Mouse (Mus musculus) right cerebral cortex, postnatal 14 days (tissue): ENCODE data around the gene Snx11.
"Not testable (repeated sequence)": the region's sequence is repeated elsewhere in the genome, so short reads cannot be mapped to it uniquely, and the experiment has no call there.

Experiments
- DNase-seq: peaks from one replicate; pipeline ENCODE4 v3.0.0; 2022

Snx11 gene

DNA sequence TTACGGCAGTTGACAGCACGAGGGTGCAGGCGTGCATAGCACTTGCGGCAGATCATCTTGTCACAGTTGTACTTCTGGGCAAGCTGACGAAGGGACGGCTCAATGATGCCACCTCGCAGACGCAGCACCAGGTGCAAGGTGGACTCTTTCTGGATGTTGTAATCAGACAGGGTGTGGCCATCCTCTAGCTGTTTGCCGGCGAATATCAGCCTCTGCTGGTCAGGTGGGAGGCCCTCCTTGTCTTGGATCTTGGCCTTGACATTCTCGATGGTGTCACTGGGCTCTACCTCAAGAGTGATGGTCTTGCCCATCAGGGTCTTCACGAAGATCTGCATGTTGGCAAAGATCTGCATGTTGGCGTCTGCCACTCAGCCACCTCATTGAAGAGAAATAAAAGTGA, 18.1 kb upstream of the Snx11 start:
- no peak for DNase-seq

DNA sequence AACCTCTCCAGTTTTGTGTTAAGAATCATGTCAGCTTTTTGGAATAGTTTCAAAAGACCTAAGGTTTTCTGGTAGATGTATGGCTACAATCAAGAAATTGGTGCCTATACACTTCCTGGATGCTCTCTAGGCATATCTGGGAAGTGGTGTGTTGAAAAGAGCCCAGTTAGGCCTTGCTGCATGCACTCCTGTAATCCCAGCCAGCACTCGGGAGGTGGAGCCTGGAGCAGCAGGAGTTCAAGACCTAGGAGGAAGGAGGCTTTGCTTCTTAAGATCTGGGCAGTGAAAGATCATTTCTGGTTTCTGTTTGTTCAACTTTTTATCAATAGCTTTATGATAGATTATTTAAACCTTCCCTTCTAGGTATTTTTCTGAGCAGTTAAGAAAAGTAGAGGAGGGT, 13.3 kb upstream of the Snx11 start:
- no peak for DNase-seq

DNA sequence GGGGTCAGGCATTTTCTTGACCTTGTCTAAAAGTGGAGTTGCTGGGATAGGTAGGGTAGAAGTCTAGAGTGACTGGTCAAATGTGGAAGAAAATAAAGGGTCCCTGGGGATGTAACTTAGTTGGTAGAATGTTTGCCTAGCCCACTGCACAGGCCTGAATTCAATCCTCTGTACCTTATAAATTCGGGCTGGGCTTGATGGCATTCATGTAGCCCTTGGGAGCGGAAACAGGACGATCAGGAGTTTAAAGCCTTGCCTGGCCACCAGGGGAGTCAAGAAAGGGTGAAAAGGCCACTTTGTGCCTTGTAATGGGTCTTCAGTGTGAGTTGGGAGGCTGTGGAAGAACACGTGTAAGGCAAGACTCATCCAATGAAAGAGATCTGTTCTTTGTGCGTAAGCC, 12.6 kb upstream of the Snx11 start:
- no peak for DNase-seq

DNA sequence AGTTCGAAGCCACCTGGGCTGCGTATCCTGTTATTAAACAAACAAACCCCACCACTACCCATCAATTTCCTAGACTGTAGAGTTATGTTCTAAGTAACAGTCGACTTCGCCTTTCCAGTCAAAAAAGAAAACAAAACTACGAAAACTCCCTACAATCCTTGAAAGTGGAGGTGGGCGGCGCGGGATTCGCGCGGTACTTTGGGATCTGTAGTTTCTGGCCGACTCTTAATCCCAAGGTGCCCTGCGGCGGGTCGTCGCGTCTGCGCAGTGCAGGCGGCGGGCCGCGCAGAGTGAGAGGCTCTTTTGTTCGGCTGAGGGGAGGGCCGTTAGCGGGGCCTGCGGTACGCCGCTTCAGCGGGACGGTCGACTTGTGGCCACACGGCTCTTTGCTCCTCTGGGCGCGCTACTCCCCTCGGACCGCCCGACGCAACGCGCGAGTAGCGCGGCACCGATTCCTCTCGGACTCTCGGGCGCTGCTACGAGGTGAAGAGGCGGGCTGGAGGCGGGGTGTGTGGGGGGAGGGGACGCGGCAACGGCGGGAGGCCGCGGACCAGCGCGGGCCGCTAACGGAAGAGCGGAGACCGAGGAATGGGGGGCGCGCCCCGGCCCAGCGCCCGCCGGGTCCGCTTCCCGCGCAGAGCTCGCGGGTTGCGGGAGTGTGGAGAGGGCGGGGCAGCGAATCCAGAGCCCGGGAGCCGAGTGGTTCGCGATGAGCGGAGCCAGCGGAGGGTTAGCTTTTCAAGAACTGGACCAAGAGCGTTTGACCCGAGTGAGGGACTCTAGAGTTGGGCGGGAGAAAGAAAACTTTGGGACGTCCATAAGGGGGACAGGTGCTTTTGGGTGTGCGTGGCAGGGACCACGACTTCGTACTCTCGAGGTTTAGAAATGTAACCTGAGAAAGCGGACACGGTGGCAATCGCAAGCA, 11.8 kb upstream of the Snx11 start, which contains the start of gene Cbx1:
Cbx1 (plus strand) TSS at position 257 of the 925 bp plus-strand sequence.
- DNase-seq, result peak; percentile 86

DNA sequence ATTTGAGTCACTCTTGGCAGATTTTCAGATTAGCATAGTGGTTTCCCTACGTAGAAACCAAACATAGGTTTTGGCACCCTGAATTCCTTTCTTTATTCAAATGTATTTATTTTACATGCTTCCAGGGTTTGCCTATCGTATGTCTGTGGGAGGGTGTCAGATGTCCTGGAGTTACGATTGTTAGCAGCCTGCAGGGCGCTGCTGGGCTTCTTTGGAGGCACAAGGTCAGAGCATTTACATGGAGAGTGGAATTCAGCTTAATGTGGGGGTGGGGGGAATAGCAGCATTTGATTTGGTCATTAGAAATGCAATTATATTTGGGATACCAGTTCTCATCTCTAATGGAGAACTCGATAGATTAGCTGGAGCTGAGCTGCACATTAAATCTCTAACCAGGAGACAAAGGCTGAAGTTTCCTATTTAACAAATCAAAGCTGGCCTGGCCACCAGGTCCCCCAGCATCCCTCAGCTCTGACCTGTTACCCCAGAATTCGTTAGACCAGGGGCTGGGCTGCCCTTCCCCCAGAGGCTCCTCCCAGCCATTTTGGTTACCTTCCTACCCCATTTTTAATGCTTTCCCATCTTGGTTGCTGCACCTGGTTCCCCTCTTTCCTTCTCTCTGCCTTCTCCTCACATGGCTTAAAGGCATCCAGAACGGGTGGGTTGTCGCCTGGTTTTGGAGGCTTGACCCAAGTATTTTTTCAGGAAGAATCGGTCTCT, 9.5 kb upstream of the Snx11 start:
- no peak for DNase-seq

DNA sequence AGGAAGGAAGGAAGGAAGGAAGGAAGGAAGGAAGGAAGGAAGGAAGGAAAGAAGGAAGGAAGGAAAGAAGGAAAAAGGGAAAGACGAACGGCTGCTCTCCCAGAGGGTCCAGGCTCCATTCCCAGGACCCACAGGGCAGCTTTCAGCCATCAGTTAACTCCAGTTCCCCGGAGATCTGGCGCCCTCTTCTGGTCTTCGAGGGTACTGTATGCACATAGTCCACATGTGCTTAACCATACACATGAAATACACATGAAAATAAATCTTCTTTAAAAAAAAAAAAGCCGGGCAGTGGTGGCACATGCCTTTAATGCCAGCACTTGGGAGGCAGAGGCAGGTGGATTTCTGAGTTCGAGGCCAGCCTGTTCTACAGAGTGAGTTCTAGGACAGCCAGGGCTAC, 7.5 kb upstream of the Snx11 start:
- DNase-seq, result peak; percentile 76

DNA sequence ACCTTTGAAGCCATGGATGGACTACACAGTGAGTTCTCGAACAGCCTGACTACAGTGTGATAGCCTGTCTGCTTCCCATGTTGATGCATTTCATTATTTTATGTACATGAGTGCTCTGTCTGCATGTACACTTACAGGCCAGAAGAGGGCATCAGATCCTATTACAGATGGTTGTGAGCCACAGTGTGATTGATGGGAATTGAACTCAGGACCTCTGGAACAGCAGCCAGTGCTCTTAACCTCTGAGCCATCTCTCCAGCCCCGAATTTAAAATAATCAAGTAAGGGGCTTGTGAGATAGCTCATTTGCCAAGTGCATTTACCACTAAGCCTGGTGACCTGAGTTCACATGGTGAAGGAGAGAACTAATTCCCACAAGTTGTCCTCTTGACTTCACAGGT, 4.1 kb upstream of the Snx11 start:
- no peak for DNase-seq

DNA sequence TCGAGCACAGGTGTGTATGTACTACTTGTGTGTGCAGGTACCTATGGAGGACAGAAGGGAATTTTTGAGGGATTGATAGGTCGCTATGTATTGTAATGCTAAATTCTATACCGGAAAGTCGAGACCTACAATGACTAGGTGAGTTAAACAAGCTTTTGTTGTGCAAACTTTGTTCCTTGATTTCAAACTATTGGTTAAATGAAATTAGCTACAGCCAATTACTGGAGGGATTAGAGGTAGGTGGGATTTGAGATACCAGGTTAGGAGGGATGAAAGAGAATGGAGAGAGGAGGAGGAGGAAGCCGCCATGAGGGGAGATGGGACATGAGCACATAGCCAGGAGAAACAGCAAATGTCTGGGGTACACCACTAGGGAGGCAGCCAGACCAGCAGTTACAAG, 2.9 kb upstream of the Snx11 start:
- no peak for DNase-seq

DNA sequence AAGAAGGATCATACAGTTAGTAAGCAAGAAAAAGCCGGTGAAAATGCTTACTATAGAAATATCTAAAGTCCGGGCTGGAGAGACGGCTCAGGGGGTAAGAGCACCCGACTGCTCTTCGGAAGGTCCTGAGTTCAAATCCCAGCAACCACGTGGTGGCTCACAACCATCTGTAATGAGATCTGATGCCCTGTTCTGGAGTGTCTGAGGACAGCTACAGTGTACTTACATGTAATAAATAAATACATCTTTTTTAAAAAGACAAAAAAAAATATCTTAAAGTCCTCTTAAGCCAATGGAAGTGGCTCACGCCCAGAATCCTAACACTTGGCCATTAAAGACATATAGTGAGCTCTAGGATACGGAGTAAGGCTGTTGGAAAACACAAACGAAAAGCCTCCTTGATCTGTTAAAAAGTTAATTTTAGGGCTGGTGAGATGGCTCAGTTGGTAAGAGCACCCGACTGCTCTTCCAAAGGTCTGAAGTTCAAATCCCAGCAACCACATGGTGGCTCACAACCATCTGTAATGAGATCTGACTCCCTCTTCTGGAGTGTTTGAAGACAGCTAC, 785 bp upstream of the Snx11 start:
- DNase-seq, result not testable (repeated sequence)

DNA sequence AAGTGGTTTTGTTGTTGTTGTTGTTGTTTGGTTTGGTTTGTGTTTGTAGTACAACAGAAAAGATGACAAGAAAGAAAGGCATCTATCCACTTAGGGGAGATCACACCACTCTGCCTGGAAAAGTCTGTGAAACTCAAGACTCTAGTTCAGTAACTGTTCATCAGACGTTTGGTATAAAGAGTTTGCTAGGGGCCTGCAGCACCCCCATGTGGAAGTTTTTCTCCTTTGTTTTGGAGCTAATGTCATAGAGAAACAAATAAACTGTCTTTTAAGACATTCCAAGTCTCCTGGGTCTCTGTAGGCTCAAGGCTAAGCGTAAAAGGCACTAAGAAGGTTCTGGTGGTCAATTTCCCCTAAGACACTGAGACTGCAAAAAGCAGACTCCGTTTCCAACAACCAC, 1.3 kb downstream of the Snx11 start:
- no peak for DNase-seq

DNA sequence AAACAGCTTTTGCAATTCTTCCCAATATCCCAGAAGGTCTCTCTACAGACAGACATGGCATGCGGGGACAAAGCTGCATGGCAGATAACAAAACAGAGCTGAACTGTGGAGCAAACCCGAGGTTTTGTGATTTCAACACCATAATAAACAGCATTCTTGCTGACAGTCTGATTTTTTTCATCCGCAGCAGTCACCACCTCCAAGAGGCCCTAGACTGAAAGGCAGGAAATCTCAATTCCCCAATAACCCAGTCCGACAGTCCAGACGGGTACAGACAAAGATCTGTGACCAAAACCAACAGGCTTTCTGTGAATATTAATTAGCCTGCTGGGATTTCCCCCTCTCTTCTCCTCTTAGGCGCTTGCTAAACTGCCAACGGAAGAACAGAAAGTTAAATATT, 1.7 kb downstream of the Snx11 start:
- no peak for DNase-seq

DNA sequence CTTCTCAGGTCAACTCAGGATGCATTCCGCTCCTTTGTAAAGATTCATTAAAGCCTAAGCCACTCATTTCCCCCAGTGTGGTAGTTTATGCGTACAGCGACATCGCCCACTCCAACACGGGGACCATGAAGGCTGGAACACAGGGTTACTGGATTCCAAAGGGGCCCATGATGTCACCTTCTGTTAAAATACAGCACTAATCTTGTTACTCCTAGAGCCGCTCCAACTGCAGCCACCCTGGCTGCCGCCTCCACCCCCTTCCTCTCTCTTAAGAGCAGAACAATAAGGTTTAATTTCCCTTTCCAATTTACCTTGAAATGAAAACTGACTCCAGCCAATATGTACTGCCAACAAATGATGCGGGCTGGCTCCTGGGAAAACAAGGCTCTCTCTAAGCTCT, 2.3 kb downstream of the Snx11 start:
- DNase-seq, result no peak

DNA sequence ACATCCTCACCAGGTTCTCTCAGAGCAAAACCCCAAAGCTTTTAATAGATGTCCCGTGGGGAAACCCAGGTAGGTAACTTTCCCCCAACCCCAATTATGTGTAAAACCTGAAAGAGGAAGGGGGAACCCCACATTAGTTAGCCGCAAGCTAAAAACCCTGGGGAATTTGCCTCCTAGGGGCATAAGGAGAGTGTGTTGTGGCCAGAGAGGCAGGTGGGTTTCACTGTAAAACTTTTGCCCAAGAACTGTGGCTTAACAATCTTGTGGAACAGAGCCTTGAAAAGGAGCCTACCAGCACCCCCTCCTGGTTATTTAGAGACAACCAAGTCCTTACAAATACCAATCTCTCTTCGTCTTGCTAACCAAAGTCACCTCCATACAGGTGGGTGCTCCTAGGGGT, 2.8 kb downstream of the Snx11 start:
- no peak for DNase-seq

DNA sequence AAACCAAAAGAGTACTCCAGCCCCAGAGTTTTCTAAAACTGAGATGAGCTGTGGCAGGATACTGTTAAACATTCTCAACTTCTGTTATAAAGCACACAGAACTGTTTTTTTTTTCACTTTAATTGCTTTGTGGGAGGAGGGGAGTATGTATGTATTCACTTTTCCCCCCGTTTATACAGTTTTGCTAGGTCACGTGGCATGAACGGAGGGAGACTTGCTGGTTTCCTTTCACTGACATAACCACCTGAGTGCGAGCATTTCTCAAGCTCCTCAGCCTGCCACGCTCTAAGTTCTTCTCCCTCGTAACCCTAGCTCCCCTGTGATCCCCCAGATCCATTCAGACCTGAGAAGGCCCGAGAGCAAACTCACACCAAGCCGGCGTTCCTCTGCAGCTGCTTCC, 4.9 kb downstream of the Snx11 start:
- DNase-seq, result no peak

DNA sequence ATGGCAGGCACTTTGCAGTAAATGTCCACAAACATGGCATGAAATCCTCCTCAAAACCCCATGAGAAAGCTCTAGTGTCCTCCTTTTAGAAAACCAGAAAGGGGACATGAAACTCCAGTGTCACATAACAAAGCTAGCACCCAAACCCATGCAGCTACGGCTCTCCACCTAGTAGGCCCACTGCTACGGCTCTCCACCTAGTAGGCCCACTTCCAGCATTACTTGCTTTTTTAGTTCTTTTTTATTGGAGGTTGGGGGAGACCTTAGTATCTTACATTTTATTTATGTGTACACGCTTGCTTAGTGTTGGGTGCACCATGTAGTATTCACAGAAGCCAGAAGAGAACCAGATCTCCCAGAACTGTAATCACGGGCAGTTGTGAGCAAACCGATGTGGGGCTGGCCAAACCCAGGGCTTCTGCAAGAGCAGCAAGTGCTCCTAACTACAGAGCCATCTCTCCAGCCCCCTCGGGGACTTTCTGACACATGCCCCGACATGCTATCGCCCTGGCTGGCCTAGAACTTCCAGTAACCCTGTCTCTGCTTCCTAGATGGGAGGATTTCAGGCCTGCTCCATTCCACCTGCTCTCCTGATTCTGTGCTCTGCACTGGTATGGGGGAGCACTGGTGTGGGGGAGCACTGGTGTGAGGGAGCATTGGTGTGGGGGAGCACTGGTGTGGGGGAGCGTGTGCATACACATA, 5.9 kb downstream of the Snx11 start:
- no peak for DNase-seq

DNA sequence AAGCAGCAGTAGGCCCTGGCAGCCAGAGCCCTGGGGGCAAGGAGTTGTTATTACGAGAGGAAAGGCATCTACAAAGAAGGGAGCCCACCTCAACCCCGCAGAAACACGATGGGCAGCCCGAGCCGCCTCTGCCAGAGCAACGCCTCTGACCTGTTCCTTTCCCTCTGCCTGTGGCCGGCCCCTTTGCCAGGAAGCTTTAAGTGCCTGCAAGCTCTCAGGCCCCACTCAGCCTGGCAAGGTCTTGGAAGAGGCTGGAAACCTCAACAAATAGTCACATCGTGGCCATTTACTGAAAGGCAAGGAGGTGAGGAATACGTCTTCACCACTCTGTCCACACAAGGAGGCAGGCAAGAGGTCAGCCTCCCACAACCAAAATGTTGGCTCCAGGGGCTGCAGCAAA, 9.1 kb downstream of the Snx11 start:
- DNase-seq, result no peak

DNA sequence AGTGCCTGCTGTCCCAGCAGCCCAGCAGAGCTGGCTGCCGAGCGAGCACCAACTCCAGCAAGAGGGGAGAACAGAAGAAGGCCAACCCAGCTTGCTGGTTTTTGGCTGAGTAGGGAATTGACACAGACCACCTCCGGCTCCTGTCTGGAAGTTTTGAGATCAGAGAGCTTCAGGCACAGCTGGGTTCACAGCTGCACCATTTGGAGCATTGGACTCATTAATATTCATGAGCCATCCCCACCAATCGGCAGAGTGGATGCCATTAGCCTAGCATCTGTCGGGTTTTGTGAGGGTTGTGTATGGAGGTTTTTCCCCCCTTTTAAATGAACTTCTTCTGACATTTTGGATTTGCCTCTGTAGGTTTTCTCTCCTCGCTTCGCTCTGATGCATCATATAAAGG, 10.3 kb downstream of the Snx11 start:
- no peak for DNase-seq

DNA sequence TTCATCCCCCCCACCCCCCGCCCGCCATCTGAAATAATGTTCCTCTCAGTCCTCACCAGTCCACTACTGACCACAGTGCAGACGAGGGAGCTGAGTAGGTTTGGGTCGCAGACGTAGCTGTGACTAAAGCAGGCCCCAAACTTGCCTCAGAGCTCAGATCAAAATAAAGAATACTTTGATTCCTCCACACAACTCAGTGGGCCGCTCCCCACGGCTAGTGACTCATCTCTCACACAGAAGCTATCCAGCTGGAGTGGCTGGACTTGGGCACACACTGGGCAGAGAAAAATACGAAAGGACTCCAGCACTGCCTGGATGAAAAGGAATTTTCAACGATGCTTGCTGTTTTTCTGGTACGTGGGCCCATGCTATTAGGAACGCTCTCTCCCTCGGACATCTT, 10.8 kb downstream of the Snx11 start:
- no peak for DNase-seq

DNA sequence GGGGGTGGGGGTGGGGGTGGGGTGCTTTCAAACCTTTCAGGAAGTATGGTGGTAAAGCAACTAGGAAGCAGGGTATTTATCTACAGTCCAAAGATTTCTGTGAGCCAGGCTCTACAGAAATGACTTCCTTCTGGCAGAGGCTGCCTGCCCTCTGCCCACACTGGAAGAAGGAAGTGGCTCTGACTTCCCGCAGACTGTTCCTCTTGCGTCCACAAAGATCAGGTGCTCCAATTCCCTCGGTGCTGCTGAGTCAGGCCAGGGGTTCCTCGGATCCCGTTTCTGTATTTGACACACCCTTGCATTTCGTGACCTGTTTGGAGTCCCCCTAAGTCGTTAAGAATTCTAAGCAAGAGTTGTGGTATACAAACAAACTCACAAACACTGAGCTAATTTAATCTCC, 11.7 kb downstream of the Snx11 start:
- DNase-seq, result no peak

DNA sequence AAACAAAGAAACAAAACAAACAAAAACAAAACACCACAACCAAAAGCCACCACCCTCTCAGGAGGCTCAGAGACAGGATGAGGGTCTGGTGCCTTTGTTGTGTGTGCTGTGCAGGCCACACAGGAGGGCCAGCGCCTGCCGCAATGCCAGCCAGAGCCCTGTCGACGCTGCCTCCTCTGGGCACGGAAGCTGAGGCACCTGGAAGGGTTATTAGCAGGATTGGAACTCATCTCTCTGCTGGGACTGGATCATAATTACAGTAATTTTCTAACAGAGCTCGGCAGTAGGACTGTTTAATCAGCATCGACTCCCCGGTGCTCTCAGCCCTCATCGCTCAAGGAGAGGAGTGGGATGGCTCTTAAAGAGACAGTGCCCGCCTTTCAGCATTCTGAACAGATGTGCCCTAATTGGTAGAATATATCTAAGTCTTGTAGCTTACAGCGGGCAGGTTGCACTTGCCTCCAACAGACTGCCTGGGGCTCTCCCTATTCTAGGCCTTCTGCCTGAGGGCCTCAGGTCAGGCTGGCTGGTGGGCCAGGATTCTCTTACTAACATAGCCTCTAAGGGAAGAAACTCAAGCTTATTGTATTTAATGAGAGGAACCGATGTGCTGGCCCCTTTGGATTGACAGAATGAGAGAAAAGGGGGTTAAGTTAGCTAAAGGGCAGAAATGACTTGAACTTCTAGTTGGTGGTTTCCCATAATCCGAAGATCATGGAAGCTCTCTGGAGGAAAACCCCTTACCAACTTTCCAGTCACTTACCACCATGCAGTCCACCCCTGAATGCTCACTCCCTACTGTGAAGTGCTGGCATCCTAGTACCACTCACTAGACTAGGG, 12.6 kb downstream of the Snx11 start:
- no peak for DNase-seq

DNA sequence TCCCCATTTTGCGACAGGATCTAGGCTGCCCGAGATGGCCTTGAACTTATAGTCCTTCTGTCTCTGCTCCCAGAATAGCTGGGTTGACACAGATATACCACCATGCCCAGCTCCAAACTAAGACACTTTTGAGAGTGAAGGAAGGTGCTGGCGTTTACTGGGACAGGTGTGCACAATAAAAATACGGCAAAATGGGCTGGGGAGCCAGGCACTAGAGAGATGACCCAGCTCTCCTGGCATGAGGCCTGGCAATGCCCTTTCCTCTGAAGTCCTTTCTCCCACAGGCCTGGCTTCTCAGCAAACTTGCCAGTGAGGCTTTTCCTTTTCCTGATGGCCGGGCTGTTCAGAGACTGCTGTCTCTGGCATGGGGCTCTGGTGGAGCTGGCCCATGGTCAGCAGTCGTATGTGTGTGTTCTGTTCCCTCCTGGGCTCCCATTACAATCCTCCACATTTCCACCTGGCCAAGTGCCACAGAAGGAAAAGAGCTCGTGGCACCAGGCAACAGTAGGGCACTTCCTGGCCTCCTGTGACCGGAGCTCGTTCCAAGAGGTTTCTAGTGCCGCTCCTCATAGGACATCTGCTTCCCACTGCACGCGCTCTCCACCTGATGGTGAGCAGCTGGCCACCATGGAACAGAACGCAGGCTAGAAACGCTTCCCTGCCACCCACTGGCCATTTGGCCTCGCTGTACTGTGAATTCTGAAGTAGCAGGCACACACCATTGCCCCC, 14.5 kb downstream of the Snx11 start:
- peak; percentile 35 for DNase-seq

DNA sequence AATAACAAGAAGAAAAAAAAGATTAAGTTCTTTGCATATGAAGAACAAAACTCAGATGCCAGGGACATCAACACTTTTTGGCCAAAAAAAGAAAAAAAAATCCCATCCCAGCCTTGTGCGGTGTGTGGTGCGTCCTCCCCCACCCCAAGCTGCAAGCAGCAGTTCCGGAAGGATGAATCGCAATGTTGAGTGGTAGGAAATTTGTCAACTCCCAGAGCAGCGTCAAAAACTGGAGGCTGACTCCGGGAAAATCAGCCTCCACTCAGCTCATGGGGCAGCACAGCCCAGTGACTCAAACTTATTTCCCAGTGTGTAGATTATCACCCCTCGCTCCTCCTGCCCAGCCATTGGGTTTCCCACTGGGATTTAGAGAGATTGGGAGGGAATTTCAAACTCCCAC, 15.4 kb downstream of the Snx11 start:
- no peak for DNase-seq
